18 mouse cellular contexts compared by ENCODE assay signal in the genomic region with DNA sequence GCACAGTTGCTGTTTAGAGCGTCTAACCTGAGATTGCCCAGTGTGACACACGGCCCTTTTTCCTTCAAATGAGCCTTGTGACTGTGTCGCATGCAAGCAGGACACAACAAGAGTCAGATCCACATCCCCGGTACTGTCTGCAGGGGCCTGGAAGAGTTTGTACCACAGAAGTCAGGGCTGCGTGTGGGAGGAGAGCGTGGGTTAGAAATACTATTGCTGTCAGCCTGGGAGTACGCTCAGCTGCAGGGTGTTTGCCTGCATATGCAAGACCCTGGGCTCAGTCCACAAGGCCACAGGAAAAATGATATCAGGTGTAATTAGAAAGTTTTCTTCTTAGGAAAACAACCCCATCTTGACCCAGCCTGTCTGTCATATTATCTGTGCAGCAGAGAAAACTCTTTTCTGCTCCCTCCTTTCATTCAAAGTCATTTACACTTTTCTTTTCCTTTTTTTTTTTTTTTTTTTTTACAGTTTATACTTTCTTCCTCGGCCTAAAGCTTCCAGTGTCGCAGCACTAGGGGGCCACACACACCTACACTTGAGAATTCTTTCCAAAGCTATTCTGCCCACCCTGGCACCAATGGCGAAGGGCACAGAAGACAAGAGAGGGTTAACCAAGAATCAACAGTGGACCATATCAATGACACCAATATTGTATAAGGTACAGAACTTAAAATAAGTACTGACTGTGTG.
DNase-seq lines count a peak whose midpoint lies in the region; TF ChIP-seq lines count a peak whose summit lies in the region.
"Had no signal": no experiment of that assay in that cellular context is flagged by ENCODE, and none has a peak within 500 bp of the region (broad histone marks: within the 10 kb centered on the region; RNA-seq: fewer than 3 reads in every experiment).

No protein-coding gene starts in this region.

- peak; percentile 76 for DNase-seq in heart, adult 11 months
- DNase-seq in heart, postnatal 4 days, result no peak
- DNase-seq in layer of hippocampus, adult 2 months (ENCODE audit: low spot score in 2 of 2), result peak in 1 of 2 experiments; percentile 47
- no peak for DNase-seq in layer of hippocampus, postnatal 10 days (ENCODE audit: low spot score in 2 of 2)
- DNase-seq in ovary, adult 18-20 months (ENCODE audit: low spot score), result peak; percentile 43
- DNase-seq in ovary, postnatal 14 days (ENCODE audit: low spot score), result no peak
- no peak for DNase-seq in embryo, embryonic 11 days
- DNase-seq in spleen, adult 18-20 months, result no peak
- DNase-seq: adrenal gland, postnatal 14 days; cerebellum, adult 8-10 months; gastrocnemius, adult 2 months; kidney, adult 11 months; kidney, postnatal 14 days; liver; liver, postnatal 0 days; lung, postnatal 36 days had no signal

- H3K27ac ChIP-seq in layer of hippocampus, adult 2 months, result no peak overlapping the region
- H3K27ac ChIP-seq: embryonic facial prominence, embryonic 13.5 days; gastrocnemius, adult 2 months; hindbrain, embryonic 13.5 days had no signal

- TF ChIP-seq CTCF in layer of hippocampus, adult 2 months (conservative IDR thresholded peaks at IDR 0.05), result peak; percentile 59

- H3K4me3 ChIP-seq in layer of hippocampus, adult 2 months, result no peak overlapping the region
- H3K4me3 ChIP-seq: embryonic facial prominence, embryonic 13.5 days; gastrocnemius, adult 2 months; hindbrain, embryonic 13.5 days had no signal

Comparison
In these comparisons a context has a peak if more than half of its experiments do, and no peak if none do; other contexts are left out.
1. DNase-seq: peak in heart, adult 11 months (single experiment) and ovary, adult 18-20 months (single experiment); none in heart, postnatal 4 days (single experiment), layer of hippocampus, postnatal 10 days (0 of 2), ovary, postnatal 14 days (single experiment), embryo, embryonic 11 days (single experiment) and spleen, adult 18-20 months (0 of 2).